Mouse (Mus musculus) layer of hippocampus, postnatal 10 days (tissue): ENCODE results near the gene Zcchc18. TPM values are rescaled to one million over a fixed set of nuclear protein-coding genes. Genes with fewer than 3 reads are reported as not detected.
"Not testable (repeated sequence)": the region's sequence is repeated elsewhere in the genome, so short reads cannot be mapped to it uniquely, and the experiment has no call there.

Experiments
- DNase-seq, 2 experiments: peaks; one replicate each; pipeline ENCODE4 v3.0.0; 2021; ENCODE audit warnings: low spot score in 2 of 2
- long read RNA-seq: library from polyadenylated mRNA; stranded (forward); transcript quantifications from one replicate; pipeline ENCODE4 v2.0.0, GENCODE M21; 2023
- total RNA-seq, 2 experiments: library from RNA; stranded (reverse); gene quantifications; 2 replicates each; pipeline ENCODE4 v1.2.3; 2021

Gene Zcchc18
- 100 to 1,000 TPM; 267 to 274 TPM for total RNA-seq
- long read RNA-seq, full-length matches to known transcripts: 282 of 635 reads
- long read RNA-seq, partial matches to known transcripts: 318 of 635 reads
- long read RNA-seq, other reads (novel, unspliced or antisense): 35 of 635 reads

GRCm38 (mm10) chrX:136992978-136993547 lies at the start of gene Zcchc18:
TSS of gene Zcchc18 (plus strand) at chrX:136993155.
- DNase-seq: peak; percentile 72 to 82

GRCm38 (mm10) chrX:136957583-136958279 lies 35.2 kb upstream of the Zcchc18 start:
- DNase-seq: peak; percentile 46 to 77

- not testable (repeated sequence) for DNase-seq
These were observed 34.7 kb upstream of the Zcchc18 start for GRCm38 (mm10) chrX:136958300-136958699.

DNA sequence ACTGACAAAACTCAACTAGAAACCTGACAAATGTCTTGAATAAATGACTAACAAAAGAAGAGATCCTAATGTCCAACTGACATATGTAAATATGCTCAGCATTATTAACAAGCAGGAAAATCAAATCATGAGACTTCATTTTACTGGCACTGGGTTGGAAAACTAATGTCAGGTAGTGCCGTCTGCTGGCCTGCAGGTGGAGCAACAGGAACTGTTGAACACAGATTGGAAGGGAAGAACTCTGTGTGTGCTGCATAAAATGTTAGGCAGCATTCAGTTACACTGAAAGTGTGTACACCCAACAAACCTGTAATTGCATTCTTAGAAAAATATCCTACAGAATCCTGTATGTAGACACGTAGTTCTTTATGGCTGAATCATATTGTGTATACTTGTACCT lies 33.3 kb upstream of the Zcchc18 start:
- peak in 1 of 2 experiments; percentile 41 for DNase-seq

DNA sequence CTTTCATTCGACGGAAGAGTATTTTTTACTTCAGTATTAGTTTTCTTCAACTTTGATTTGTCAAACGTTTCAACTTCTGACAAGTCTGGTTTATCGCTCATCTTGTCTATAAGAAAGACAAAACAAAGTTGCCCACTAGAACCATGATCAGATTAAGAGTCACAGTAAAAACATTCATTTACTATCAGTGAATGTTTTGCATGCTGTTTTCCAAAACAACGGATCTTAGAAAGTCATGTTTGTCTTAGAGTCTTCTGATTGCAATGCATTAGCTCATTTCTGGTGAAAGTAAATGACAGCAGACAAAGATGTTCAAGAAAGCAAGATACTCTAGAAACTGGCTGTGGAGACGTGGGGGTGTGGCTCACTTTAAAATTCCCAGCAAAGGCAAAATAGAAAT lies 17.6 kb upstream of the Zcchc18 start, which contains the start of gene Tmsb15b2:
Gene Tmsb15b2 (minus strand): TSS at position 101 of the 400 bp plus-strand sequence.
- not testable (repeated sequence) for DNase-seq

DNA sequence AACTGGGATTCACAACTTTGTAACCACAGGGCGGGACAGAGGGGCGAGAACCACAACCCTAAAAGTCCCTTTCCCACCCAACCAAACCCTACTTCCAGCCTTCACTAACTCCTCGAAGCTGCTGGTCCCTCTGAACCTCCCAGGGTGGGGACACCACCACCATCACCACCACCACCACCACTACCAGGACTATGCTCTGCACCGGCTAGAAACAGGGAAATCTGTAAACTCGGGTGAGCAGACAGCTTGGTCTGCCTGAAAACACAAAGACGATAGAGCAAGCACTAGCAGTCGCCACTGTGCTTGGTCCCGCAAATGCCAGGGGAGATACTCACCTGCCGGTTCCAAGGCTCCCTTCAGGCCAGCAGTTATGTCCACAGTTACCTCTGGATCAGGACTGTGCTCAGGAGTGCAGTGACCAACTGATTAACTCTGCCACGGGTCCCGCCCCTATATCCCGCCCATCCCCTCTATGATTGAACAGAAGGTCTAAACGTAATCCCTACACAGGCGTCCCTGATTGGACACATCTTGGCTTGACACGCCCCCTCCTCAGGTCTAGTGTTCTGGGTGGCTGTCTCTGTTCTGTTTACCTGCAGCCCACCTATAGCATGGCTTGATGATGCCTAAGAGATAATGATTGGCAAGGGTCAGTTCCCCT lies 16.4 kb upstream of the Zcchc18 start, which contains the start of the genes Tmsb15l and Tmsb15b1:
Gene Tmsb15l (minus strand): TSS at position 446 of the 661 bp plus-strand sequence.
Gene Tmsb15b1 (minus strand): TSS at position 451 of the 661 bp plus-strand sequence.
- peak; percentile 51 to 59 for DNase-seq

DNA sequence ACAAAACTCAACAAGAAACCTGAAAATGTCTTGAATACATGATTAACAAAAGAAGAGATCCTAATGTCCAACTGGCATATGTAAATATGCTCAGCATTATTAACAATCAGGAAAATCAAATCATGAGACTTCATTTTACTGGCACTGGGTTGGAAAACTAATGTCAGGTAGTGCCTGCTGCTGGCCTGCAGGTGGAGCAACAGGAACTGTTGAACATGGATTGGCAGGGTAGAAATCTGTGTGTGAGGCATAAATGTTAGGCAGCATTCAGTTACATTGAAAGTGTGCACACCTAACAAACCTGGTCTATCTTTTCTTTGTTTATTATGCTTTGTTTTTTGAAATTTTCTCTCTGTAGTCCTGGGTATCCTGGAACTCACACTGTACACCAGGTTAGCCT lies 14.3 kb upstream of the Zcchc18 start:
- no peak for DNase-seq

GRCm38 (mm10) chrX:136986039-136986438 lies 6.9 kb upstream of the Zcchc18 start:
- no peak for DNase-seq

GRCm38 (mm10) chrX:136991274-136991673 lies 1.7 kb upstream of the Zcchc18 start:
- DNase-seq: no peak

DNA sequence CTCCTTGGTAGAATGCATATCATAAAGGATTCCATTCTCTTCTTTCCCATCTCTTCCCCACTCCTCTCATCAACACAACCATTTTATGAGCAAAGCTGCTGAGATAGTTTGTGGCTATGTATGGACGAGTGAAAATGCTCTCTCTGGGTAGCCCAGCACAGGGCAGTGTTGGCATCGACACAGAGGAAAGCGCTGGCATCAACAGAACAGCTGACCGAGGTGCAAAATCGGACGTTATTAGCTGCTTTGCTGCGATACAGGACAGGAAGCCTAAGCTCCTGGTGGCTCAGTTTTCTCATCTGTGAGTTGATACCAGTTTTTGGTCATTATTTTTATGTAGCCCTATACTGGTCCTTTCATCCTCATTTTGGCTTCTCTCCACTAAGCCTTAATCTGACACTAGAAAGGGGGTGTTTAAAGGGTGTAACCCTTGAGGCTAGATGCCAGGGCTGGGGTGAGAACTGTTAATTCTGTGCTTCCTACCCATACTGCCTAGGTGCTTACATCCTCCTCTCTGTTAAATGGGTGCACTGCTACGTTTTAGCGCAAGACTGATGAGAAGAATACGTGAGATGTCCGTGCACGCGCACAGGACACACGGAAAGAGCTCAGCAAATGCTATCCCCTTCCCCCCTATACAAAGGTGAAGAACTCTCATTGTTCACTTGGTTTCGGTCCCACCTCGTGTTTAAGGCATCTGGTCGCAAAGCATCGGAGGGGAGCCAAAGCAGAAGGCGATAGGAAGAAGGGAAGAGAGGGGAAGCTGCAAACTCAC lies 577 bp upstream of the Zcchc18 start:
- peak in 1 of 2 experiments; percentile 17 for DNase-seq

DNA sequence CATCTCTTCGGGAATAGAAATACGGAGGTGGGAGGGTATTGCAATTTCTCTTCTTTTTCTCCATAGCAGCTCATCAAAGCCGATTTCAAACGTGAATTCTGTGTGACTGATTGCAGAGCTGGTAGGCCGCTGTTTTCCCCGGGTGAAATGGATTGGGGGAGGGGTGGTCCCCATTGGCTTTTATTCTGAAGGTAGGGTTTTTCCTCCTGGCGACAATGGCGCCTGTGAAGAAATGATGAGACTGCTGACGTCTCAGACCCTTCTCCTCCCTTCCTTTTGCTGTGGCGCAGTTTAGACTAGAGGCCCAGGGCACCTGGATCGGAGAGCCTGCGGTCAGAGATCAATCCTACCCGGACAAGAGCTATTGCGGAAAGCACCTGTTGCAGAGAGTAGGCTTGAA lies 686 bp downstream of the Zcchc18 start:
- peak in 1 of 2 experiments; percentile 42 for DNase-seq

- DNase-seq: no peak
These were observed 3.3 kb downstream of the Zcchc18 start for GRCm38 (mm10) chrX:136996256-136996655.

DNA sequence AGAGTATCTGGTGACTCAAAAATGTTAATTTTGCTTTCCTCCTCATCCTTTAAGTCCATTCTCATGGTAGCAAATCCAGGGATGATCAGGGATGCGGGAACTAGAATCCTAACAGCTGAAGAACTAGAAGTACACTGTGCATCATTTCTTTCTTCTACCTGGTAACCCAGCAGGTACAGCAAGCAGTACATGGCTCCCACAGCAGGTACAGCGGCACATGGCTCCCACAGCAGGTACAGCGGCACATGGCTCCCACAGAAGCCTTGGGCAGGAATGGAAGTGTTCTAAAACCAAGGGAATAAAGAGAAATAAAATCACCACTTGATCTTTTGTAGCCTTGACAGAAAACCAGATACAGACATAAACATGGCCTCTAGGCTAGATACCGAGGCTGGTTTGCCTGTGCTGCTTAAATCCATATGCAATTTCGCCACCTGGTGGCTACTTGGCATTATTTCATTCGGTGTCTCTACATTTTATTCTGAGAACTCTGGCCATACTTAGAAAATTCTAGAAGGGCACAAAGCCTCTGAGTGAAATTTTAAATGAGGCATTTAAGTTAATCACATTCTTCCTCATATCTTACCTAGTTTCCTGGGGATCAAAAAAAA lies 22.2 kb downstream of the Zcchc18 start:
- peak in 1 of 2 experiments; percentile 49 for DNase-seq

GRCm38 (mm10) chrX:137017668-137018067 lies 24.7 kb downstream of the Zcchc18 start:
- no peak for DNase-seq

DNA sequence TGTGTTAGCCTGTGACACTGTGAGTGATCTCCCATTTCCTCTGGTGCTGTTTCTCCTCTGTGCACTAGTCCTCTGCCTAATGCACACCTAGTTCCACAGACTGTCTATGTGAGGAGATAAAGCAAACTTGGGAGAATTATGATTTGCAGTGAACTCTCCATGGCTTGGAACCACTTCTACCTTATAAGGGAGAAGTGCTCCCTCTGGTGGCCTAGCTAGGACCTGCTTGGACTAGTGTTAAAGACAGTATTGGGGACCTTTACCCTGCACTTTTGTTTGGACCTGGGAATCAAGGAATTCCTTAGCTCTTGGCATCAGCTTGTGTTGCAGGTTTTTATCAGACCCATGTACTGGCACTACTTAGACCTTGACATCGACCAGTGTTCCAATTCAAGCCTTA lies 26.4 kb downstream of the Zcchc18 start:
- peak; percentile 58 to 62 for DNase-seq

GRCm38 (mm10) chrX:137030916-137031315 lies 38.0 kb downstream of the Zcchc18 start:
- no peak for DNase-seq

GRCm38 (mm10) chrX:137031726-137032125 lies 38.8 kb downstream of the Zcchc18 start:
- no peak for DNase-seq

DNA sequence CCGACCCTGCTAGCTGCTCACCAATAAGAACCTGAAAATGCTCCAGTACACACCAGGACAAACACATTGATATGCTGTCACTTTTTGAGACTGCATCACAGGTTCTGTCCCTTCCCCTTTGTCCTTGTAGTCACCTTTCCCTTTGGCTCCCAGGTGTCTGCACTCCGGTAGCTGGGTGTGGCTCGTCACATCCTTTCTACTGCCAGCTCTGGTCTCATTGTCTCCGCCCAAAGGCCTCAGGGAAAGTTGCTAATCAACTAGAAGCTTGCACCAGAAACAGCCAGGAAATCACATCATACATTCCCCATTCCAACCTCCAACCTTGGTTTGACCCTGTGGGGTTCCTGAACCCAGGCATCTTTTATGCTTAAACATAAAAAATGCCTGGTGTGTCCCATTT lies 41.4 kb downstream of the Zcchc18 start:
- no peak for DNase-seq

DNA sequence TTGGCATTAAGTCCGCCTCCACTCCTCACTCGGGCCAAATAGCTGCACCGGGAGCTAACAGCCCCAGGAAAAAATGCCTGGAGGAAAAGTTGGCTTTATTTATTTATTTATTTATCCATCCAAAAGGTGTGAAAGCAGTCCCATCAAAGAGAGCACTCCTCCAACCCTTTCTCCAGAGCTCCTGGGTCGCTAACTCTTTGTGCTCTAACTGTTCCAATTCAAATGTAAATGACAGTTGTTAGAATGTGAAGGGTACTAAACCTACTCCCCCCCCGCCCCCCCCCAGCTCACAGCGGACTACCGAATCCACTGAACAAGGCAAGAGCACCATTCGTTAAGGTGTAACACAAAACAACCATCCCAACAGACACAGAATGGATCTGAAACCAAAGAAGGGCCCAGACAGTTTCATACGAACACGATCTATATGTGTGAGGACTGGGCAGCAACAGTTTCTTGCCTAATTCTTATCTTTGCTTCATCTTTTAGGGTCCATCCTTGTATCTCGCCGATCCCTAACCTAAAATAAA lies 44.6 kb downstream of the Zcchc18 start:
- DNase-seq: no peak

- DNase-seq: peak; percentile 83 to 86
These were observed 45.1 kb downstream of the Zcchc18 start, which contains the start of gene Slc25a53 for GRCm38 (mm10) chrX:137038000-137038483. TSS of gene Slc25a53 (minus strand) at chrX:137038302.
